Comparison of ENCODE assay signal across 17 mouse cellular contexts in genomic region chr9:15250376-15250775, GRCm38 (mm10). TPM values are rescaled to one million over a fixed set of nuclear protein-coding genes. Genes with fewer than 3 reads are reported as not detected.
DNase-seq lines count a peak whose midpoint lies in the region; ATAC-seq and TF ChIP-seq lines count a peak whose summit lies in the region.
"Had no signal": no experiment of that assay in that cellular context is flagged by ENCODE, and none has a peak within 500 bp of the region (broad histone marks: within the 10 kb centered on the region; RNA-seq: fewer than 3 reads in every experiment).

No protein-coding gene starts in this region.

- no peaks in the 10 kb centered on the region for H3K9me3 ChIP-seq in kidney, embryonic 15.5 days (replicated peaks)
- H3K9me3 ChIP-seq in ES-Bruce4 (replicated peaks; ENCODE audit: control insufficient read depth, insufficient read depth, low read length, poor library complexity, severe bottlenecking): no peaks in the 10 kb centered on the region
- no peaks in the 10 kb centered on the region for H3K9me3 ChIP-seq in midbrain, embryonic 14.5 days (ENCODE audit: control insufficient read depth, low read length)
- H3K9me3 ChIP-seq: forebrain, embryonic 12.5 days; heart, embryonic 15.5 days; liver, embryonic 15.5 days had no signal

- no peak for TF ChIP-seq POLR2A in kidney, adult 2 months (IDR thresholded peaks at IDR 0.05; ENCODE audit: low read depth, low read length)
- TF ChIP-seq POLR2A in ES-Bruce4 (IDR thresholded peaks at IDR 0.05; ENCODE audit: insufficient read depth, low read length): no peak

- 0 out of 2 replicates have a peak, but pooled peaks have one; percentile 28 for TF ChIP-seq EP300 in ES-Bruce4 (IDR thresholded peaks at IDR 0.05; ENCODE audit: insufficient read depth, low read depth, low read length)

- H3K36me3 ChIP-seq in kidney, adult 2 months (ENCODE audit: control insufficient read depth, insufficient read depth, low read length): no peaks in the 10 kb centered on the region
- no peaks in the 10 kb centered on the region for H3K36me3 ChIP-seq in kidney, embryonic 15.5 days
- H3K36me3 ChIP-seq in ES-Bruce4 (ENCODE audit: control insufficient read depth, insufficient read depth, low read length, poor library complexity, severe bottlenecking): no peaks in the 10 kb centered on the region
- no peaks in the 10 kb centered on the region for H3K36me3 ChIP-seq in midbrain, embryonic 14.5 days (ENCODE audit: control insufficient read depth, insufficient read depth, low read length)
- H3K36me3 ChIP-seq: forebrain, embryonic 12.5 days; heart, embryonic 15.5 days; liver, embryonic 15.5 days had no signal

- no peak overlapping the region for H3K9ac ChIP-seq in kidney, embryonic 15.5 days
- no peak overlapping the region for H3K9ac ChIP-seq in ES-Bruce4 (ENCODE audit: low read depth, poor library complexity, severe bottlenecking)
- H3K9ac ChIP-seq in midbrain, embryonic 14.5 days (replicated peaks; ENCODE audit: low read length): no peak overlapping the region
- H3K9ac ChIP-seq: forebrain, embryonic 12.5 days; heart, embryonic 15.5 days; hindbrain, embryonic 14.5 days; liver, embryonic 15.5 days had no signal

- H3K27ac ChIP-seq in kidney, adult 2 months (ENCODE audit: insufficient read depth, low read depth, low read length): peak overlapping the region; percentile 4
- no peak overlapping the region for H3K27ac ChIP-seq in kidney, embryonic 15.5 days
- H3K27ac ChIP-seq in ES-Bruce4 (ENCODE audit: insufficient read depth, low read length): no peak overlapping the region
- H3K27ac ChIP-seq in midbrain, embryonic 14.5 days (replicated peaks; ENCODE audit: low read depth, low read length): no peak overlapping the region
- H3K27ac ChIP-seq: forebrain, embryonic 12.5 days; heart, embryonic 15.5 days; hindbrain, embryonic 14.5 days; liver, embryonic 15.5 days had no signal

- no peak for TF ChIP-seq CTCF in kidney, adult 2 months (conservative IDR thresholded peaks at IDR 0.05; ENCODE audit: insufficient read depth, insufficient read length, low read depth, low read length)
- no peak for TF ChIP-seq CTCF in ES-Bruce4 (IDR thresholded peaks at IDR 0.05; ENCODE audit: low read depth, low read length)

- no peak for ATAC-seq in kidney, embryonic 15.5 days (replicated peaks; ENCODE audit: low FRiP score)
- peak; percentile 70 for ATAC-seq in megakaryocyte-erythroid progenitor cell, adult 5-6 weeks (replicated peaks; ENCODE audit: low FRiP score, low TSS enrichment, poor library complexity, severe bottlenecking)
- ATAC-seq in midbrain, embryonic 14.5 days (ENCODE audit: low FRiP score, low TSS enrichment): no peak

- no peaks in the 10 kb centered on the region for H3K27me3 ChIP-seq in kidney, adult 2 months (replicated peaks; ENCODE audit: control insufficient read depth, insufficient read depth, low read length)
- H3K27me3 ChIP-seq in kidney, embryonic 15.5 days: no peaks in the 10 kb centered on the region
- no peaks in the 10 kb centered on the region for H3K27me3 ChIP-seq in ES-Bruce4 (ENCODE audit: control insufficient read depth, insufficient read depth, low read length, poor library complexity, severe bottlenecking)
- H3K27me3 ChIP-seq in midbrain, embryonic 14.5 days (ENCODE audit: control insufficient read depth, insufficient read depth, low read length): no peaks in the 10 kb centered on the region
- H3K27me3 ChIP-seq: forebrain, embryonic 12.5 days; heart, embryonic 15.5 days; liver, embryonic 15.5 days had no signal

- 43% methylated on average over 7 of the region's 7 CpGs for WGBS in kidney, adult 2 months
- WGBS in kidney, embryonic 15.5 days: 74% methylated on average over 7 of the region's 7 CpGs
- 79% methylated on average over 7 of the region's 7 CpGs for WGBS in midbrain, embryonic 14.5 days

- no peak overlapping the region for H3K4me3 ChIP-seq in kidney, adult 2 months (ENCODE audit: insufficient read depth, low read depth, low read length)
- H3K4me3 ChIP-seq in kidney, embryonic 15.5 days (replicated peaks): no peak overlapping the region
- H3K4me3 ChIP-seq in ES-Bruce4 (ENCODE audit: low read depth, low read length): no peak overlapping the region
- H3K4me3 ChIP-seq in midbrain, embryonic 14.5 days (replicated peaks; ENCODE audit: low read depth, low read length): no peak overlapping the region
- H3K4me3 ChIP-seq: forebrain, embryonic 12.5 days; heart, embryonic 15.5 days; liver, embryonic 15.5 days had no signal

- H3K4me1 ChIP-seq in kidney, adult 2 months (ENCODE audit: control insufficient read depth, insufficient read depth, low read length): peaks cover 21% of the 10 kb centered on the region
- H3K4me1 ChIP-seq in kidney, embryonic 15.5 days: peaks cover 2% of the 10 kb centered on the region; the same call in 1 of the 2 replicates
- peaks cover 3% of the 10 kb centered on the region for H3K4me1 ChIP-seq in ES-Bruce4 (ENCODE audit: control insufficient read depth, insufficient read depth, low read length)
- no peaks in the 10 kb centered on the region for H3K4me1 ChIP-seq in midbrain, embryonic 14.5 days (ENCODE audit: control insufficient read depth, insufficient read depth, low read length)
- H3K4me1 ChIP-seq: forebrain, embryonic 12.5 days; heart, embryonic 15.5 days had no signal

- no peak overlapping the region for H3K4me2 ChIP-seq in kidney, embryonic 15.5 days
- H3K4me2 ChIP-seq in midbrain, embryonic 14.5 days (ENCODE audit: low read length): no peak overlapping the region
- H3K4me2 ChIP-seq: forebrain, embryonic 12.5 days; heart, embryonic 15.5 days; hindbrain, embryonic 14.5 days; liver, embryonic 15.5 days had no signal

- DNase-seq in kidney, adult 2 months: peak; percentile 34
- DNase-seq in A20 (ENCODE audit: low read depth, low spot score): peak; percentile 13
- no peak for DNase-seq in gastrocnemius, postnatal 4 days (ENCODE audit: low spot score in 2 of 2)
- DNase-seq in midbrain, embryonic 14.5 days: no peak
- DNase-seq: adrenal gland, postnatal 10 days; cerebellum, adult 9-10 months; embryo, embryonic 11 days; lung, postnatal 10 days had no signal

RNA-seq across cellular contexts. Expression of gene Vstm5, which starts 11.5 kb away (rescaled TPM):
- 11.6 and 15.6 TPM in 2 replicates for polyA plus RNA-seq in kidney, adult 2 months (2012; rRNA removed)
- 6.0 and 6.9 TPM in 2 replicates for polyA plus RNA-seq in kidney, embryonic 15.5 days (2015; fragmentation: Nextera tagmentation; extraction: Ambion mirVana)
- 1.7 and 1.8 TPM in 2 replicates for polyA plus RNA-seq in ES-Bruce4 (2011; ENCODE audit: insufficient read depth, insufficient read length, low read depth, missing spikeins)
- 3.0 and 3.4 TPM in 2 replicates for total RNA-seq in megakaryocyte-erythroid progenitor cell, adult 5-6 weeks (2014; fragmentation: Nextera tagmentation)
- 0.88 and 1.5 TPM in 2 replicates for total RNA-seq in megakaryocyte-erythroid progenitor cell, adult 5-6 weeks (2017)
- total RNA-seq in gastrocnemius, postnatal 4 days (2021): 1 to 10 TPM in 1 of 2 experiments, under 1 TPM in 1; 0.81 to 1.3 TPM
- 19.8 and 21.6 TPM in 2 replicates for polyA plus RNA-seq in midbrain, embryonic 14.5 days (2014; fragmentation: Nextera tagmentation; extraction: Ambion mirVana)
- total RNA-seq: granulocyte monocyte progenitor cell, adult 5-6 weeks; monocyte, adult 5-6 weeks had no signal

RNA-seq across cellular contexts. Expression of gene Med17, which starts 29.4 kb away (rescaled TPM):
- 20.5 and 21.3 TPM in 2 replicates for polyA plus RNA-seq in kidney, adult 2 months (2012; rRNA removed)
- polyA plus RNA-seq in kidney, embryonic 15.5 days (2015; fragmentation: Nextera tagmentation; extraction: Ambion mirVana): 35.4 and 39.2 TPM in 2 replicates
- 89.6 and 109 TPM in 2 replicates for polyA plus RNA-seq in ES-Bruce4 (2011; ENCODE audit: insufficient read depth, insufficient read length, low read depth, missing spikeins)
- 26.1 and 33.5 TPM in 2 replicates for total RNA-seq in megakaryocyte-erythroid progenitor cell, adult 5-6 weeks (2014; fragmentation: Nextera tagmentation)
- 28.2 and 37.4 TPM in 2 replicates for total RNA-seq in megakaryocyte-erythroid progenitor cell, adult 5-6 weeks (2017)
- 10 to 100 TPM; 19.8 to 26.0 TPM for total RNA-seq in gastrocnemius, postnatal 4 days (2021)
- polyA plus RNA-seq in midbrain, embryonic 14.5 days (2014; fragmentation: Nextera tagmentation; extraction: Ambion mirVana): 35.4 and 43.4 TPM in 2 replicates

RNA-seq across cellular contexts. Expression of gene Taf1d, which starts 55.6 kb away (rescaled TPM):
- 8.9 and 11.5 TPM in 2 replicates for polyA plus RNA-seq in kidney, adult 2 months (2012; rRNA removed)
- polyA plus RNA-seq in kidney, embryonic 15.5 days (2015; fragmentation: Nextera tagmentation; extraction: Ambion mirVana): 94.4 and 94.9 TPM in 2 replicates
- polyA plus RNA-seq in ES-Bruce4 (2011; ENCODE audit: insufficient read depth, insufficient read length, low read depth, missing spikeins): 363 and 401 TPM in 2 replicates
- 439 and 454 TPM in 2 replicates for total RNA-seq in megakaryocyte-erythroid progenitor cell, adult 5-6 weeks (2014; fragmentation: Nextera tagmentation)
- total RNA-seq in megakaryocyte-erythroid progenitor cell, adult 5-6 weeks (2017): 1,383 and 1,827 TPM in 2 replicates
- total RNA-seq in gastrocnemius, postnatal 4 days (2021): 10 to 100 TPM; 66.9 to 89.1 TPM
- 44.0 and 46.1 TPM in 2 replicates for polyA plus RNA-seq in midbrain, embryonic 14.5 days (2014; fragmentation: Nextera tagmentation; extraction: Ambion mirVana)

RNA-seq across cellular contexts. Expression of gene 4931406C07Rik, which starts 55.9 kb away (rescaled TPM):
- 137 and 184 TPM in 2 replicates for polyA plus RNA-seq in kidney, adult 2 months (2012; rRNA removed)
- polyA plus RNA-seq in kidney, embryonic 15.5 days (2015; fragmentation: Nextera tagmentation; extraction: Ambion mirVana): 18.2 and 20.7 TPM in 2 replicates
- 24.9 and 26.6 TPM in 2 replicates for polyA plus RNA-seq in ES-Bruce4 (2011; ENCODE audit: insufficient read depth, insufficient read length, low read depth, missing spikeins)
- 6.5 and 8.3 TPM in 2 replicates for total RNA-seq in megakaryocyte-erythroid progenitor cell, adult 5-6 weeks (2014; fragmentation: Nextera tagmentation)
- total RNA-seq in megakaryocyte-erythroid progenitor cell, adult 5-6 weeks (2017): 5.2 and 6.7 TPM in 2 replicates
- total RNA-seq in gastrocnemius, postnatal 4 days (2021): 10 to 100 TPM; 19.5 to 20.6 TPM
- polyA plus RNA-seq in midbrain, embryonic 14.5 days (2014; fragmentation: Nextera tagmentation; extraction: Ambion mirVana): 10.7 and 13.4 TPM in 2 replicates

Comparison
In these comparisons a context has a peak if more than half of its experiments do, and no peak if none do; other contexts are left out.
1. DNase-seq: peak in kidney, adult 2 months (single experiment) and A20 (single experiment); none in gastrocnemius, postnatal 4 days (0 of 2) and midbrain, embryonic 14.5 days (single experiment).